Mouse (Mus musculus): ENCODE data around the gene Lima1. TPM values are rescaled to one million over a fixed set of nuclear protein-coding genes. Genes with fewer than 3 reads are reported as not detected.

Lima1 gene
- total and polyA plus RNA-seq, 2 experiments from 2014 or later: 6.4 to 7.8 TPM

GRCm38 (mm10) chr15:99835191-99835590 lies 40.1 kb downstream of the Lima1 start:
- ATAC-seq (ENCODE audit: low FRiP score) (no peak), DNase-seq (ENCODE audit: low spot score) (no peak)
- Histone ChIP-seq H3K27me3 (ENCODE audit: insufficient read depth, low read length) (no peaks in the 10 kb centered on the region), H3K36me3 (ENCODE audit: insufficient read depth, low read length) (no peaks in the 10 kb centered on the region), H3K4me1 (ENCODE audit: insufficient read depth, low read length) (no peaks in the 10 kb centered on the region), H3K27ac (ENCODE audit: low read depth, low read length) (no peak overlapping the region), H3K9ac (replicated peaks; ENCODE audit: low read length, poor library complexity, severe bottlenecking) (no peak overlapping the region), H3K4me2 (ENCODE audit: low read depth, low read length, poor library complexity, severe bottlenecking) (no peak overlapping the region), H3K4me3 (ENCODE audit: low read depth, low read length) (no peak overlapping the region), H3K9me3 (ENCODE audit: low read length) (no peaks in the 10 kb centered on the region)
- TF ChIP-seq CTCF (IDR thresholded peaks at IDR 0.05): no peak
- WGBS: 63% methylated on average over 9 of the region's 9 CpGs

GRCm38 (mm10) chr15:99834681-99835080 lies 40.6 kb downstream of the Lima1 start:
- Histone ChIP-seq H3K9ac (replicated peaks; ENCODE audit: low read length, poor library complexity, severe bottlenecking) (no peak overlapping the region), H3K4me1 (ENCODE audit: insufficient read depth, low read length) (no peaks in the 10 kb centered on the region), H3K36me3 (ENCODE audit: insufficient read depth, low read length) (no peaks in the 10 kb centered on the region), H3K27me3 (ENCODE audit: insufficient read depth, low read length) (no peaks in the 10 kb centered on the region), H3K9me3 (ENCODE audit: low read length) (no peaks in the 10 kb centered on the region), H3K27ac (ENCODE audit: low read depth, low read length) (no peak overlapping the region), H3K4me2 (ENCODE audit: low read depth, low read length, poor library complexity, severe bottlenecking) (no peak overlapping the region), H3K4me3 (ENCODE audit: low read depth, low read length) (no peak overlapping the region)
- ATAC-seq (ENCODE audit: low FRiP score): no peak
- no peak for DNase-seq (ENCODE audit: low spot score)
- WGBS: 95% methylated on average over 3 of the region's 3 CpGs
- no peak for TF ChIP-seq CTCF (IDR thresholded peaks at IDR 0.05)

- TF ChIP-seq CTCF (IDR thresholded peaks at IDR 0.05): 0 out of 2 replicates have a peak, but pooled peaks have one; percentile 6
- no peak overlapping the region for H3K9ac ChIP-seq (replicated peaks; ENCODE audit: low read length, poor library complexity, severe bottlenecking)
- no peaks in the 10 kb centered on the region for H3K4me1 ChIP-seq (ENCODE audit: insufficient read depth, low read length)
- H3K27ac ChIP-seq (ENCODE audit: low read depth, low read length): no peak overlapping the region
- DNase-seq (ENCODE audit: low spot score) (no peak), ATAC-seq (ENCODE audit: low FRiP score) (no peak)
- H3K27me3 ChIP-seq (ENCODE audit: insufficient read depth, low read length): no peaks in the 10 kb centered on the region
- H3K9me3 ChIP-seq (ENCODE audit: low read length): no peaks in the 10 kb centered on the region
- H3K36me3 ChIP-seq (ENCODE audit: insufficient read depth, low read length): no peaks in the 10 kb centered on the region
- 84% methylated on average over 5 of the region's 5 CpGs for WGBS
- no peak overlapping the region for H3K4me3 ChIP-seq (ENCODE audit: low read depth, low read length)
- H3K4me2 ChIP-seq (ENCODE audit: low read depth, low read length, poor library complexity, severe bottlenecking): no peak overlapping the region
These were observed 41.4 kb downstream of the Lima1 start for GRCm38 (mm10) chr15:99833648-99834454.

GRCm38 (mm10) chr15:99831535-99831934 lies 43.7 kb downstream of the Lima1 start:
- H3K9me3 ChIP-seq (ENCODE audit: low read length): no peaks in the 10 kb centered on the region
- no peaks in the 10 kb centered on the region for H3K27me3 ChIP-seq (ENCODE audit: insufficient read depth, low read length)
- ATAC-seq (ENCODE audit: low FRiP score) (no peak), DNase-seq (ENCODE audit: low spot score) (no peak)
- H3K27ac ChIP-seq (ENCODE audit: low read depth, low read length): no peak overlapping the region
- H3K4me3 ChIP-seq (ENCODE audit: low read depth, low read length): no peak overlapping the region
- H3K4me2 ChIP-seq (ENCODE audit: low read depth, low read length, poor library complexity, severe bottlenecking): no peak overlapping the region
- TF ChIP-seq CTCF (IDR thresholded peaks at IDR 0.05): no peak
- H3K9ac ChIP-seq (replicated peaks; ENCODE audit: low read length, poor library complexity, severe bottlenecking): no peak overlapping the region
- H3K36me3 ChIP-seq (ENCODE audit: insufficient read depth, low read length): no peaks in the 10 kb centered on the region
- no peaks in the 10 kb centered on the region for H3K4me1 ChIP-seq (ENCODE audit: insufficient read depth, low read length)
- 75% methylated on average over 5 of the region's 5 CpGs for WGBS

- DNase-seq (ENCODE audit: low spot score): no peak
- Histone ChIP-seq H3K9ac (replicated peaks; ENCODE audit: low read length, poor library complexity, severe bottlenecking) (no peak overlapping the region), H3K4me2 (ENCODE audit: low read depth, low read length, poor library complexity, severe bottlenecking) (no peak overlapping the region), H3K36me3 (ENCODE audit: insufficient read depth, low read length) (no peaks in the 10 kb centered on the region), H3K9me3 (ENCODE audit: low read length) (no peaks in the 10 kb centered on the region), H3K27me3 (ENCODE audit: insufficient read depth, low read length) (no peaks in the 10 kb centered on the region), H3K4me1 (ENCODE audit: insufficient read depth, low read length) (no peaks in the 10 kb centered on the region), H3K27ac (ENCODE audit: low read depth, low read length) (no peak overlapping the region), H3K4me3 (ENCODE audit: low read depth, low read length) (no peak overlapping the region)
- 74% methylated on average over 2 of the region's 2 CpGs for WGBS
- no peak for TF ChIP-seq CTCF (IDR thresholded peaks at IDR 0.05)
- no peak for ATAC-seq (ENCODE audit: low FRiP score)
These were observed 47.2 kb downstream of the Lima1 start for GRCm38 (mm10) chr15:99828061-99828460.

- no peak overlapping the region for H3K4me3 ChIP-seq (ENCODE audit: low read depth, low read length)
- no peak for ATAC-seq (ENCODE audit: low FRiP score)
These were observed 48.9 kb downstream of the Lima1 start for GRCm38 (mm10) chr15:99826210-99826888.

More at GRCm38 (mm10) chr15:99826210-99826888, 48.9 kb downstream of the Lima1 start:
- H3K27me3 ChIP-seq (ENCODE audit: insufficient read depth, low read length): no peaks in the 10 kb centered on the region
- H3K4me2 ChIP-seq (ENCODE audit: low read depth, low read length, poor library complexity, severe bottlenecking): no peak overlapping the region
- WGBS: 59% methylated on average over 8 of the region's 8 CpGs
- TF ChIP-seq CTCF (IDR thresholded peaks at IDR 0.05): no peak
- no peaks in the 10 kb centered on the region for H3K36me3 ChIP-seq (ENCODE audit: insufficient read depth, low read length)
- H3K27ac ChIP-seq (ENCODE audit: low read depth, low read length): no peak overlapping the region
- DNase-seq (ENCODE audit: low spot score): peak; percentile 24
- H3K4me1 ChIP-seq (ENCODE audit: insufficient read depth, low read length): no peaks in the 10 kb centered on the region
- H3K9ac ChIP-seq (replicated peaks; ENCODE audit: low read length, poor library complexity, severe bottlenecking): no peak overlapping the region
- H3K9me3 ChIP-seq (ENCODE audit: low read length): no peaks in the 10 kb centered on the region

Data from midbrain, postnatal 0 days (tissue).